Mouse (Mus musculus): ENCODE data around the gene Teddm2. TPM values are rescaled to one million over a fixed set of nuclear protein-coding genes. Genes with fewer than 3 reads are reported as not detected.
A peak's percentile ranks its signal among the peaks of the same experiment; 100 is the strongest.

The Teddm2 gene
- polyA plus RNA-seq, 1 experiment from 2014 or later, result 1.1 TPM

DNA sequence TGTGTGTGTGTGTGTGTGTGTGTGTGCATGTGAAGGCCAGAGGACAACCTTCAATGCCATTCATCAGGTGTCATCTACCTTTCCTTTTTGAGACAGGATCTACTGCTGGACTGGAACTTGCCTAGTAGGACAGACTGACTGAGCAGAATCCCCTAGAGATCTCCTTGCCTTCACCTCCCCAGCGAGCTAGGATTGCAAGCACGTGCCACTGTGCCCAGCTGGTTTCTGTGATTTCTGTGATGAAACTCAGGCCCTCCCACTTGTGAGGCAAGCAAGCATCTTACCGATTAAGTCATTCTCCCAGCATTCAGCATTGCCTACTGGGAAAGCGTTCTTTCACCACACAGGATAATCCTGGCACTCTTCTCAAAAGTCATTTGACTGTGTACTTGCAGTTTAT is 69.3 kb downstream of the Teddm2 start:
- no peaks in the 10 kb centered on the region for H3K36me3 ChIP-seq (ENCODE audit: control insufficient read depth, insufficient read depth, low read length)
- DNase-seq (ENCODE audit: low spot score) (no peak), ATAC-seq (no peak)
- no peak overlapping the region for H3K9ac ChIP-seq (ENCODE audit: low read length)
- H3K4me2 ChIP-seq (ENCODE audit: low read length), result no peak overlapping the region
- H3K9me3 ChIP-seq (replicated peaks; ENCODE audit: control insufficient read depth, low read length), result no peaks in the 10 kb centered on the region
- no peak overlapping the region for H3K27ac ChIP-seq (ENCODE audit: low read depth, low read length)
- no peaks in the 10 kb centered on the region for H3K27me3 ChIP-seq (replicated peaks; ENCODE audit: control insufficient read depth, insufficient read depth, low read length)
- H3K4me3 ChIP-seq (ENCODE audit: low read depth, low read length), result no peak overlapping the region
- 77% methylated on average over 4 of the region's 4 CpGs for WGBS
- no peaks in the 10 kb centered on the region for H3K4me1 ChIP-seq (ENCODE audit: control insufficient read depth, insufficient read depth, low read length)

GRCm38 (mm10) chr1:153820216-153820615 is 79.8 kb downstream of the Teddm2 start:
- H3K9me3 ChIP-seq (replicated peaks; ENCODE audit: control insufficient read depth, low read length), result no peaks in the 10 kb centered on the region
- H3K4me3 ChIP-seq (ENCODE audit: low read depth, low read length), result no peak overlapping the region
- no peaks in the 10 kb centered on the region for H3K4me1 ChIP-seq (ENCODE audit: control insufficient read depth, insufficient read depth, low read length)
- no peak overlapping the region for H3K4me2 ChIP-seq (ENCODE audit: low read length)
- no peak overlapping the region for H3K27ac ChIP-seq (ENCODE audit: low read depth, low read length)
- H3K36me3 ChIP-seq (ENCODE audit: control insufficient read depth, insufficient read depth, low read length), result no peaks in the 10 kb centered on the region
- H3K9ac ChIP-seq (ENCODE audit: low read length), result no peak overlapping the region
- ATAC-seq (no peak), DNase-seq (ENCODE audit: low spot score) (peak; percentile 22)
- no peaks in the 10 kb centered on the region for H3K27me3 ChIP-seq (replicated peaks; ENCODE audit: control insufficient read depth, insufficient read depth, low read length)
- WGBS, result 65% methylated on average over 3 of the region's 3 CpGs

DNA sequence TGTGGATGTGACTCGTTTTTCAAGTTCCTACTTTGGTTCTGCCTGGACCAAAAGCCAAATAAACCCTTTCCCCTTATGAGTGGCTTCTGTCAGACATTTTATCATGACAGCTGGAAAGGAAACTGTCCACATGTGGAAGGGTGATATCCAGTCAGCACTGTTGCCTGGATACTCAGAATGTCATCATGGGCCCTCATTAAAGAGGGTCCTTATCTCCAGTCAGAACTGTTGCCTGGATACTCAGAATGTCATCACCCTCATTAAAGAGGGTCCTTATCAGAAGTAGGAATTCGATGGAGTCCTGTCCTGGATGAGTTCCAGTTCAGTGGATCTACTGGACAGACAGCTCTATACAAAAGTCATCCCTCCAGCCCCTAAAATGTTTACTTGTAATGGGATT is 85.8 kb downstream of the Teddm2 start:
- no peak overlapping the region for H3K4me3 ChIP-seq (ENCODE audit: low read depth, low read length)

GRCm38 (mm10) chr1:153807390-153807993 is 92.5 kb downstream of the Teddm2 start:
- Histone ChIP-seq H3K4me3 (ENCODE audit: low read depth, low read length) (no peak overlapping the region), H3K4me2 (ENCODE audit: low read length) (no peak overlapping the region), H3K27ac (ENCODE audit: low read depth, low read length) (no peak overlapping the region), H3K4me1 (ENCODE audit: control insufficient read depth, insufficient read depth, low read length) (no peaks in the 10 kb centered on the region), H3K9me3 (replicated peaks; ENCODE audit: control insufficient read depth, low read length) (no peaks in the 10 kb centered on the region), H3K36me3 (ENCODE audit: control insufficient read depth, insufficient read depth, low read length) (no peaks in the 10 kb centered on the region), H3K9ac (ENCODE audit: low read length) (no peak overlapping the region), H3K27me3 (replicated peaks; ENCODE audit: control insufficient read depth, insufficient read depth, low read length) (no peaks in the 10 kb centered on the region)
- DNase-seq (ENCODE audit: low spot score) (peak; percentile 68), ATAC-seq (no peak)
- WGBS, result 59% methylated on average over 13 of the region's 13 CpGs

More for the DNA sequence above, 85.8 kb downstream of the Teddm2 start:
- no peaks in the 10 kb centered on the region for H3K36me3 ChIP-seq (ENCODE audit: control insufficient read depth, insufficient read depth, low read length)
- H3K9ac ChIP-seq (ENCODE audit: low read length), result no peak overlapping the region
- no peak overlapping the region for H3K4me2 ChIP-seq (ENCODE audit: low read length)
- ATAC-seq, result no peak
- no peak for DNase-seq (ENCODE audit: low spot score)
- 69% methylated on average over 2 of the region's 2 CpGs for WGBS
- H3K27me3 ChIP-seq (replicated peaks; ENCODE audit: control insufficient read depth, insufficient read depth, low read length), result no peaks in the 10 kb centered on the region
- H3K9me3 ChIP-seq (replicated peaks; ENCODE audit: control insufficient read depth, low read length), result no peaks in the 10 kb centered on the region
- H3K27ac ChIP-seq (ENCODE audit: low read depth, low read length), result no peak overlapping the region
- no peaks in the 10 kb centered on the region for H3K4me1 ChIP-seq (ENCODE audit: control insufficient read depth, insufficient read depth, low read length)

GRCm38 (mm10) chr1:153803530-153803929 is 96.5 kb downstream of the Teddm2 start:
- no peaks in the 10 kb centered on the region for H3K9me3 ChIP-seq (replicated peaks; ENCODE audit: control insufficient read depth, low read length)
- 59% methylated on average over 8 of the region's 8 CpGs for WGBS
- H3K4me3 ChIP-seq (ENCODE audit: low read depth, low read length), result no peak overlapping the region
- DNase-seq (ENCODE audit: low spot score), result no peak
- H3K36me3 ChIP-seq (ENCODE audit: control insufficient read depth, insufficient read depth, low read length), result no peaks in the 10 kb centered on the region
- no peaks in the 10 kb centered on the region for H3K27me3 ChIP-seq (replicated peaks; ENCODE audit: control insufficient read depth, insufficient read depth, low read length)
- H3K9ac ChIP-seq (ENCODE audit: low read length), result no peak overlapping the region
- H3K27ac ChIP-seq (ENCODE audit: low read depth, low read length), result no peak overlapping the region
- ATAC-seq, result no peak
- no peaks in the 10 kb centered on the region for H3K4me1 ChIP-seq (ENCODE audit: control insufficient read depth, insufficient read depth, low read length)
- H3K4me2 ChIP-seq (ENCODE audit: low read length), result no peak overlapping the region

DNA sequence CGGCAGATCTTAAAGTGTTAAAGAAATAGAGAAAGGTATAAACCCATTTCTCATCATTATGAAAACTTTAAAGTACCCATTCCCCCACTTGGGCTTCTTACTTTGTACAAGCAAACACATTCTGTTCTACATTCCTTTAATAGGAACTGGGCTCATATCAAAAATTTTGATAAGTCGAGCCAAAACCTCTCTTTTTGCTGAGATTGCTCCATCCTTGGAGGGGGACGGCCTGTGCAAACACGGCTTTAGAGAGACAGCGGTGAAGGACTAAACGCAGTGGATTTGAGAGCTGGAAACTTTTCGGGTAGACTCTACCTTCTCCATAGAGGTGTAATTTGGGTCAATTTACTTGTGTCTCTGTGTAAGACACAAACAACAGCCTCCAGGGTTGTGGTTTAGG is 97.3 kb downstream of the Teddm2 start:
- no peak overlapping the region for H3K9ac ChIP-seq (ENCODE audit: low read length)
- no peak overlapping the region for H3K4me3 ChIP-seq (ENCODE audit: low read depth, low read length)
- no peak overlapping the region for H3K4me2 ChIP-seq (ENCODE audit: low read length)
- no peaks in the 10 kb centered on the region for H3K4me1 ChIP-seq (ENCODE audit: control insufficient read depth, insufficient read depth, low read length)
- H3K9me3 ChIP-seq (replicated peaks; ENCODE audit: control insufficient read depth, low read length), result no peaks in the 10 kb centered on the region
- no peak overlapping the region for H3K27ac ChIP-seq (ENCODE audit: low read depth, low read length)
- no peak for ATAC-seq
- no peaks in the 10 kb centered on the region for H3K36me3 ChIP-seq (ENCODE audit: control insufficient read depth, insufficient read depth, low read length)
- WGBS, result 73% methylated on average over 7 of the region's 7 CpGs
- no peaks in the 10 kb centered on the region for H3K27me3 ChIP-seq (replicated peaks; ENCODE audit: control insufficient read depth, insufficient read depth, low read length)
- no peak for DNase-seq (ENCODE audit: low spot score)

Small RNA genes within 50 kb of the gene (microRNA-seq; reads per million reads assigned to microRNA genes)
- 12.2 reads per million, percentile 34 among the genes with 10 or more reads in this experiment for gene Mir8114

Other genes starting within 250 kb of the Teddm2 start
- gene Rgs8, start 247.2 kb downstream of the Teddm2 start, polyA plus RNA-seq (2014; fragmentation: Nextera tagmentation; extraction: Ambion mirVana), result 14.6 and 15.0 TPM in 2 replicates
- 20.0 and 22.9 TPM in 2 replicates for gene Rgs16, start 159.9 kb downstream of the Teddm2 start, polyA plus RNA-seq (2014; fragmentation: Nextera tagmentation; extraction: Ambion mirVana)
- 29.9 and 37.3 TPM in 2 replicates for gene Rnasel, start 150.8 kb downstream of the Teddm2 start, polyA plus RNA-seq (2014; fragmentation: Nextera tagmentation; extraction: Ambion mirVana)
- 0.34 and 0.40 TPM in 2 replicates for gene Rgsl1, start 56.1 kb downstream of the Teddm2 start, polyA plus RNA-seq (2014; fragmentation: Nextera tagmentation; extraction: Ambion mirVana)
- gene Teddm1b, start 25.9 kb downstream of the Teddm2 start, polyA plus RNA-seq (2014; fragmentation: Nextera tagmentation; extraction: Ambion mirVana), result 0.55 and 0.85 TPM in 2 replicates
- gene Teddm1a, start 8.5 kb downstream of the Teddm2 start, polyA plus RNA-seq (2014; fragmentation: Nextera tagmentation; extraction: Ambion mirVana), result not detected in 2 replicates
- 132 and 137 TPM in 2 replicates for gene Glul, start 284 bp downstream of the Teddm2 start, polyA plus RNA-seq (2014; fragmentation: Nextera tagmentation; extraction: Ambion mirVana)